Mouse (Mus musculus): ENCODE data around the gene Kcnj4.
"Not testable (repeated sequence)": the region's sequence is repeated elsewhere in the genome, so short reads cannot be mapped to it uniquely, and the experiment has no call there.

The Kcnj4 gene

DNA sequence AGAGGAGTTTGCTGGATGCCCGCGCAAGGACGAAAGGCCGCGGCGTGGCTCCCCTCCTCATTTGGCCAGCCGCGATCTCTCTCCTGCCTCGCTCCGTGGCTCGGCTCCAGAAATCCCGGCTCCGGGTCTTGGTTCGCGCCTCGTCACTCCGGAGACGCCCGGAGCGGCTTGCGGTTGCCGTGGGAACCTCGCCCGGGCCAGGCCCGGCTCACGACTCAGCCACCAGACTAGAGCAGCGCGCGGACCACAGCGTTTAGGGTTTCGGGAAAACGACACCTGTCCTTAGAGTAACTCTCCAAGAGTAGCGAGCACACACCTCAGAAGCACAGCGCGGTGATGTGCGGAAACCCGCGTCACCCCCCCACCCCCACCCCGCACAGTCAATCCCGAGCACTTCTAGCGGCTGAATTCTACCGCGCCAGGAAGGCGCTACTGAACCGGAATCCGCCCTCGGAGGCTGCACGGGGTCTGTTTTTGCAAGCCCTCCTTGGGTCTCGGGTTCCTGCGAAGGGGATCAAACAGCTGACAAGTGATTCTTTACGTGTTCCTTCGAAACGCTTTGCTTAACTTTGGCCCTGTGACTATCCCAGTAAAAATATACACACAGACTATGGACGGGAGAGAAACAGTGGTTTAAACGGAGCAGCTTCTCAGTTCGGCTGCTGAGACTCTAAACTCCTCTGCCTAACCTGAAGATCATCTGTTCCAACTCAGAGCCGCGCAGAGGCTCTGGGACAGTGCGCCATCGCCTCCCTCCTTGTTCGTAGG is 6.7 kb upstream of the Kcnj4 start:
- DNase-seq (ENCODE audit: low spot score in 2 of 2), result no peak

DNA sequence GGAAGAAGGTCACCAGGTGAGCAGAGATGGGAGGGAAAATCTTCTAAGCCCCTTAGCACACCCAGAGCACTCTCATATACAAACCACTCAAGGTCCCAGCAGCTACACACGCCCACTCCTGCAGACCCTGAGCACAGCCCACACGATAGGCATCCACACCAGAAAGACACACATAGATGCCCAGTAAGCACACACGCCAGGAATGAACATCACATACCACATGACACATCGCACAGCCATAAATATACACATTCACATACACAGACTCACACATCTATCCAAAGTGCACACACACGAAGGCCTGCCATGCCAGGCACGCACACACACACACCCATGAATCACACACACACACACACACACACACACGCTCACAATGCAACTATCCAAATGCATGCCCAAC is 5.4 kb upstream of the Kcnj4 start:
- no peak for DNase-seq (ENCODE audit: low spot score in 2 of 2)

DNA sequence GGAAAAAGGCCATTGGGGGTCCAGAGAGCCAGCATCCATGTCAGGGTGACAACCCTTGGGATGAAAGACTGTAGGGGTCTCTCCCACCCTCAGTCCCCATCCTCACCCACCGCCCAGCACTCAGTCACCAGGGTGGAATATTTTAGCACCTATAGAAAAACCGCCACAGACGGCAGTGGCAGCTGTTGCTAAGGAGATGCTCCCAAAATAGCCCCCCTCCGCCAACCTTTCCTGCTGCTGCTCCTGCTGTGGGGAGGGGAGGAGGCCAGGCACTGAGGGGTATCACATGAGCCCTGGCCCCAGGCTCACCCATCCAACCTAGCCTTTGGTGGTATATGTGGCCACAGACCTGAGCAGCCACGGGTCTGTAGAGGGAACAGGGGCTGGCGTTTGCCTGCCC is 5.0 kb upstream of the Kcnj4 start:
- no peak for DNase-seq (ENCODE audit: low spot score in 2 of 2)

DNA sequence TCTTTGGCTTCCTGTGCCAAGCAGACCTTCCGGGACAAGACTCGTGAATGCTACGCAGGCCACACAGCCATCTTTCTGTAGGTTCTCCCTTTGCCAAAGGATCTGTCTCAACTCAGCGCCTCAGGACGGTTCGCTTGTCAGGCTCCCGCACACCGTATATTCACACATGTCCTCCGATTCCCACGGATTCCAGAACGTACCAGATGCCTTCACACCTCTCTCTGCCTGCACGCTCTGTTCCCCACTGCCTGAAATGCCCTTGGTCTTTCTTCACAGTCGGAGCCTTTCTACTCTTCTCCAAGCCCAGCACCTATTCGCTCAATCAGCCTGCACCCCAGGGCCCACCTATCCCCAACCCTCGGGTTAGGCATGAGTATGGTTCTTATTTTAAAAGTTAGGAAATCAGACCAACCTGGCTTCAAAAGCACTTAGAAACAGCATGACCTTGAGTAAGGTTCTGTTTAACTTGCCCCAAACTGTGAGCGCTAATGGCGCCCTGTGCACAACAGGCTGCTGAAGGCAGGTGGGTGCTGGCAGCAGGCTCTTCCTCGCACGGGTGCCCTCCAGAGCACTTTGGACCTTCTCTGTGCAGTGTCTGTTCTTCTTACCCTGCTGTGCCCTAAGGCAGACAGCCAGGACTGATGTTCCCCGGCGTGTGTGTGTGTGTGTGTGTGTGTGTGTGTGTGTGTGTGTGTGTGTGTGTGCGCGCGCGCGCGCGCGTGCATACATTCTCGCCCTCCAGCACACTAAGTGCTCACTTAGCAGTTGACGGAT is 2.2 kb upstream of the Kcnj4 start:
- DNase-seq (ENCODE audit: low spot score in 2 of 2), result no peak

DNA sequence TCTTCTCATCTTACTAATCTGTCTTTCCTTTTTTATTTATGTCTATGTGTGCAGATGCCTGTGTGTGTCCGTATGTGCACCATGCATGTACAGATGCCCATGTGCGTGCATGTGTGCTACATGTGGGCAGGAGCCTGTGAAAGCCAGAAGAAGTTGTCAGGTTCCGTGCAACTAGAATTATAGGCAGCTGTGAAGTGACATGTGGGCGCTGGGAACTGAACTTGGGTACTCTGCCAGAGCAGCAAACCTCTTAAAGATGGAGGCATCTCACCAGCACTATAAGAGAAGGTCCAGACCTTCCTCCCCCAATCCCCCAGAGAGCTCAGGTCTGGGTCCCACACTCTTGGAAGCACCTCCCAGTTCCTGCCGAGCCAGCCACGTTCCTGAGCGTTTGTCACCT is 1.4 kb upstream of the Kcnj4 start:
- no peak for DNase-seq (ENCODE audit: low spot score in 2 of 2)

DNA sequence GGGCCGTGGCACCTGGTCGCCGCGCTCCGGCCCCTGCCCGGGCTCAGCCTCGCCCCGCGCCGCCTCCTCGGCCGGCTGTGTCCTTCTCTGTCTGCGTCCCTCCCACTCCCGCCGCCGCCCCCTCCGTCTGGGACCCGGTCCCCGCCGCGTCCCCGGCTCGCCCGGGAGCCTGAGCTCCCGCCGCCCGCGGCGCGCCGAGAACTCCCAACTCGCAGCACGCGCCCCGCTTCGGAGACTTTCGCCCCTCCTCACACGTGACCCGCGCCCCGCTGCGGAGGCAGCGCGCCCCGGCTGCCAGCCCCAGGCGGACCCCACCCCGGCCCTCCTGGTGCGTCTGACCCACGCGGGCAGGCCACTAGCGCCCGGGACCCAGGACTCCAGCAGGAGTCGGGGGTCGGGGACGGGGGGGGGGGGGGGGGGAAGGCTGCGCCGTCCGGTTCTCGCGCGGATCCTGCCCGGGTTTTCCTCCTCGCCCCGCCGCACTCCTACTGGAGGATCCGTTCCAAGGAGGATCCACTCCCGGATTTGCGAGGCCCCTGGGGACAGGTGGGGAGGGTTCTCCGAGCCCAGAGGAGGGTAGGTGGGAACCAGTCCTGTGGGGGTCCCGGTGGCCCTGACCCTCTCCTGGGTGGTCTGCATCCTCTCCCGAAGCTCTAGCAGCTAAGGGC is 709 bp upstream of the Kcnj4 start:
- DNase-seq (ENCODE audit: low spot score in 2 of 2), result no peak

DNA sequence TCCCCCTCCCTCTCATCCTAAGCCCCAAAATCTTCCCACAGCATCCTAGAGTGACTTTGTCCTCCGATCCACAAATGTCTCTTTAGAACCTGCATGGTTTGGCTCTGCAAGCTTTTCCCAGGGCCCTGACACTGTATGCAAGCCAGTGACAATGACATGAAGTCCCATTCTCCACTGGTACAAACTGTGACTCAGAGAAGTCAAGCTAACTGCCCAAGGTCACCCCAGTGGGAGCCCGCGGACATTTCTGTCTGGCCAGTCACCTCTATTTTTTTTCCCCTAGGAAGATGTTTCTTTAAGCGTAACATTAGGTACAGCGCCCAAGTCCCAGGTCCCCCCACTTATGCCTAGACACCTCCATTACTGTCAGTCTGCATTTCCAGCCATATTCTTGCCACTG is 1.6 kb downstream of the Kcnj4 start:
- DNase-seq (ENCODE audit: low spot score in 2 of 2), result no peak

DNA sequence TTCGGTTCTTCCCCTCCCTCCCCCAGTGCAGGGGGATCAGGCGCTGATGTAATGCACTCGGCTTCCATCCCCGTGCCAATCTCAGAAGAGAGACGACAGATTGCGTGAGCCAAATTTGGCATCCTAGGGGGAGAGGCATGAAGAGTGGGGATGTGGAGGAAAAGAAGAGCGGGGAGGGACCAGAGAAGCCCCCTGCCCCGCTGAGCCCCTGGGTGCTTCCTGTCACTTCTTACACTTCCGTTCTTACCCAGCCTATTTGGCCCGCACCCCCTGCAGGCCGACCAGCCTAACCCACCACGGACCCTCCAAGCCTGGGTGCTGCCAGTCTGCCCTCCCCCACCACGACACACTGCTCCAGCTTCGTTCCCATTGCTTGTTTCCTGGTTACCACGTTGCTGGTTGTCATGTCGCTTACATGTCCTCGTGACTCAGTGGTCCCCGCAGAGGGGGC is 2.1 kb downstream of the Kcnj4 start:
- no peak for DNase-seq (ENCODE audit: low spot score in 2 of 2)

DNA sequence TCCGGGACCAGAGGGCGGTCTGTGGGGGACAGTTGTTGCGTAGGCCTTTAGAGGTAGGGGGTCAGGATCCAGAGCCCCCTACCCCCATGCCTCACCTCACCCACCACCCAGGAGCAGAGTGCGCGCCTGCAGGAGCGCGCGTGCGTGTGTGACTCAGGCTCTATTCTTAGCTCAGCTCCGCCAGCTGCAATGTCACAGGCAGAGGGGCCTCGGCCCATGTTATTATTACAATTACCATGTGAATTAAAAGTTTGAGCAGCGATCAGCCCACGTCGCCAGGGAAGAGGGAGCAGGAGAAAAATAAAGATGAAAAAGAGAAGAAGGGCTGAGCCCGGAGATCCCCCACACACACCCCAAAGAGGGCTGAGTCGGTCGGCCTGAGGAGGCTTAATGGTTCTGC is 4.9 kb downstream of the Kcnj4 start:
- DNase-seq (ENCODE audit: low spot score in 2 of 2), result no peak

DNA sequence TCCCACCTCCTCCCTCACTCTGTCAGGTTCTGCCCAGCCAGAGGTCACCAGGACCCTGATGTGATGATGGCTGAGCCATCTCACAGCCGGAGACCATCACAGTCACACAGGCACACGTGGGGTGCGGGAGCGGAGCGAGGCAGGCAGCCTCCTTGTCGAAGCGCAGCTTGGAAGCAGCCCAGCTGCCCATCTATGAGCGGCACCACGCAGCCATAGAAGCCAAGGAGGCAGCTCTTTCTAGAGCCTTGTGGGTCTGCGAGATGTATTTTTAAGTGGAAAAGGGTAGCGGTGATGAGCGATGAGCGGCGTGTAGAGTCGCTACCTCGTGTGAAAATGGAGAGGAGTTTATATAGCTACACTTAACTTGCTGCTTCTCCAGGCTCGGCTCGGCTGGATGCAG is 11.5 kb downstream of the Kcnj4 start:
- no peak for DNase-seq (ENCODE audit: low spot score in 2 of 2)

DNA sequence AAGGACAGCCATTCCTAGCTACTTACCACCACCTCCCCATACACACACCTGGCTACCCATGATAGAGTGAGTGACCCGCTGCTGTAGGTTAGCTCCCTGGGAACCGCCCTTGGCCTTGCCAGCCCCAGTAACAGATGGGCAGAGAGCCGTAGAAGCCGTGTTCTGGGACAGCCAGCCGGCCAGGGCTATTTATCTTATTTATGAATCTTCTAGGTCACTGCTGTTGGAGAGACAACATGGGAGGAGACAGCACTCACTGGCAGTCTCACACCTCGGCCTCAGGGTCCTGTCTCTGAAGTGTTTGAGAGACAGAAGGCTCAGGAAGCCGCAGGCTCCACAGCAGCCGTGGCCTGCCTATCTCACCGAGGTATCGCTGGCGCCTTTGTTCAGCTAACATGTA is 15.6 kb downstream of the Kcnj4 start:
- no peak for DNase-seq (ENCODE audit: low spot score in 2 of 2)

DNA sequence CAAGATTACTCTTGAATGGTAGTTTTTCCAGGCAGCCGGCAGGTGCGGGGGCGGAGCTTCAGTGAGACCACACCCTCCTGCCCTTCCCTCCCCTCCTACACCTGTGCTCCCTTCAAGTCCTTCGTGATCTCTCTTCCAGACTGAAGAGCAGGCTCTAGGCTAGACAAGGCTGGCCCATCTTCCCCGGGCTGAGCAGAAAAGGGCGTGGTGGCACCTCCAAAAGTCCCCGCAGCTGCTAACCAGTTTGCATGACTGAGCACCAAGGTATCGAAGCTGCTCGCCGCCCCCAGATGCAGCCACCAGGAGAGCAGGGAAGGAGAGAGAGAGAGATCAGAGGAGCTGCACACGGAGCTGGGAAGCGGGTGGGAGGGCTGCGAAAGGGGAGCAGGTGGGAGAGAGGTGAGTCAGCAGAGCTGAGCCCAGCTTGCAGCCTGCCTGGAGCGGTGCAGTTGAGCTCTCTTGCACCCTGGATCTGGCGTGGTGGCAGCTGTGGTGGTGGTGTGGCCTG is 23.8 kb downstream of the Kcnj4 start:
- no peak for DNase-seq (ENCODE audit: low spot score in 2 of 2)

DNA sequence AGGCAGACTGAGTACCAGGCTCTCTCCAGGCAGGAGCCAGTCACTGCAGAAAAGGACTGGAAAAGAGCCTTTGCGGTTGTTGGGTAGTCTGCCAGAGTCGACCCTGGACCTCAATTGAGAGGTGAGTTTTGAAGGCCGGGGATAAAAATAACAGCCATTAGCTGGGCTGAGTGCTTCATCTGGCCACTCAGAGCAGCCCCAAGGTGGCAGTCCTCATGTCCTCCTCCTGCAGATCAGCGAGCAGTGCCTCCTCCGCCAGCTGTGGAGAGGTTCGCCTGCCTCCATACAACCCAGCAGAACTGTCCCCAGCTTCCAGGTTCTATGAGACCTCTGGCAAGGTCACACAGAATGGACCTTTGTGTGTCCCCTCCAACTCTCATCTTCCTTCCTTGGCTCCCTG is 27.8 kb downstream of the Kcnj4 start:
- DNase-seq (ENCODE audit: low spot score in 2 of 2), result no peak

DNA sequence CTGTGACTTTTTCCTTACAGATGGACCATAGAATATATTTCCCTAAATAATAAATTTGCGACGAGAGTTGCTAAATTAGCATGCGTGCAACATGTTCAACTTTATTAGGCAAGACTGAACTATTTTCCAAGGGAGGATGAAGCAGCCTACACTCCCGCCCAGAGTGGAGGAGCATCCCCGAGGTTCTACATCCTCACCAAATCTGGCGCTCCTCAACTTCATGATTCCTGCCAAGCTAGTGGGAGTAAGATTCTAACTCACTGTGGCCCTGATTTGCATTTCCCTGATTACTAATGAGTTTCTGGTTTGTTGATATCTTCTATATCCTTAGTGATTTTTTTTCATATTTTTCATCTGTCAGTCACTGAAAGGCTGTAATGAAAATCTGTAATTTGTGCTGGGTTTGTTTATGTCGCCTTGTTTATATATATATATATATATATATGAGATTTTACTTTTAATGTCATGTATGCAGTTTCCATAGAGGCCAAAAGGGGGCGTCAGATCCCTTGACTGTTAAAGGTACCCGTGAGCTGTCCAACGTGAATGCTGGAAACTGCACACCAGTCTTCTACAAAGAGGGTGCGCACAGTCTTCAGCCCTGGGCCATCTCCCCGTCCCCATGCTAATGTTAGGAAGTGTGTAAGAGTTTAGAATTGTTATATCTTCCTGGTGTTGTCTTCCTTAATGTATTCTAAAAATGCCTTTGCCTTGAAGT is 31.2 kb downstream of the Kcnj4 start:
- DNase-seq (ENCODE audit: low spot score in 2 of 2), result no peak

DNA sequence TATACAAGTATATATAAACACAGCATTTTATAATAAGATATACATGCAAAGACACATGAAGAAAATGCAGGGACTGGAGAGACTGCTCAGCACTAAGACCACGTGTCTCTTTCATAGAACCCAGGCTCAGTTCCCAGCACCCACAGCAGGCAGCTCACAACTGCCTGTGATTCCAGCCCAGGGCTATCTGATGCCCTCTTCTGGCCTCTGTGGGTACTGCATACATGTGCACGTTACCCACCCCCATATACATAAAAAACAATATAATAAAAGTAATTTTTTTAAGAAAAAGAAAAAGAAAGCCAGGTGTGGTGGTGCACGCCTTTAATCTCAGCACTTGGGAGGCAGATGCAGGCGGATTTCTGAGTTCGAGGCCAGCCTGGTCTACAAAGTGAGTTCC is 32.0 kb downstream of the Kcnj4 start:
- DNase-seq (ENCODE audit: low spot score in 2 of 2), result no peak

DNA sequence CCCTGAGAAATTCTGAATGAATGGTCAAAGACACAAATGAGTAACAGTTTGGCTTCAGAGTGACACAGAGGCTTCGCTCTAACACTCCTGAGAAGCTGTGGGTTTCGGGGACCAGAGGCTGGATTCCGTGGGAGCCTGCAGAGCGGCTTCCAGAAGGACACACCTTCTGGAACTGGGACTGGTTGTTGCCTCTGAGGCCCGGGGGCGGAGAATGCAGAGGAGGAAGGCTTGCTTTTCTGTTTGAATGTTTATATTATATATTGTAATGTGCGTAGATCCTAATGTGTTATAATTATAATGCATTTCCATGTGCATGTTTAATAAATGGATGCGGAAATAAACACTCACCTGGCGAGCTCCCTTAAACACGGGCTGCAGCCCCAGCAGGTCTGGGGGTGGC is 33.9 kb downstream of the Kcnj4 start:
- DNase-seq (ENCODE audit: low spot score in 2 of 2), result no peak

DNA sequence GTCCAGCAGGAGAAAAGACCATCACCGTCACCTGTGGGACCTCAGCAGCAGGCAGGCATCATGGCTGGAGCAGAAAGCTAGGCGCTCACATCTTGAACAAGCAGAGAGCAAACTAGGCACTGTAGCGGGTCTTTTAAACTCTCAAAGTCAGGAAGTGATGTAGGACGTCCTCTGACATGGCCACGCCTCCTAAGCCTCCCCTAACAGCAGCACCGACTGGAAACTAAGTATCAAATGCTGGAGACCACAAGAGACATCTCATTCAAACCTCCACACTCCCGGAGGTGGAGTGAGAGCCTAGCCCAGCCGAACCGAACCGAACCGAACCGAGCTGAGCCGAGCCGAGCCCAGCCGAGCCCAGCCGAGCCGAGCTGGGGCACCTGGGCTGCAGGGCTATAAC is 34.5 kb downstream of the Kcnj4 start:
- no peak for DNase-seq (ENCODE audit: low spot score in 2 of 2)

DNA sequence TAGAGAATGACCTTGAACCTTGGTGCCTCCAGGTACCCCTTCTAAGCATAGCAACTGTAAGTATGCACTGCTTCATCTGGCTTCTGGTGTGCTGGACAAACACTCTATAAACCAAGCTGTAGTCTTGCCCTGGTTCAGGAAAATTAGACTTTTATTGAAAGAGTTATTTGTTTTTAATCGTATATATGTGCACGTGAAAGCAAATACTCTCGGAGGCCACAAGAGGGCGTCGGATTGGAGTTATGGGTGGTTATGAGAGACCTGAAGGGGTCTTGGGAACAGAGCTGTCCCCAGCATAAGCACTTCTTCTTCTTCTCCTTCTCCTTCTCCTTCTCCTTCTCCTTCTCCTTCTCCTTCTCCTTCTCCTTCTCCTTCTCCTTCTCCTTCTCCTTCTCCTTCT is 35.5 kb downstream of the Kcnj4 start:
- DNase-seq (ENCODE audit: low spot score in 2 of 2), result no peak

DNA sequence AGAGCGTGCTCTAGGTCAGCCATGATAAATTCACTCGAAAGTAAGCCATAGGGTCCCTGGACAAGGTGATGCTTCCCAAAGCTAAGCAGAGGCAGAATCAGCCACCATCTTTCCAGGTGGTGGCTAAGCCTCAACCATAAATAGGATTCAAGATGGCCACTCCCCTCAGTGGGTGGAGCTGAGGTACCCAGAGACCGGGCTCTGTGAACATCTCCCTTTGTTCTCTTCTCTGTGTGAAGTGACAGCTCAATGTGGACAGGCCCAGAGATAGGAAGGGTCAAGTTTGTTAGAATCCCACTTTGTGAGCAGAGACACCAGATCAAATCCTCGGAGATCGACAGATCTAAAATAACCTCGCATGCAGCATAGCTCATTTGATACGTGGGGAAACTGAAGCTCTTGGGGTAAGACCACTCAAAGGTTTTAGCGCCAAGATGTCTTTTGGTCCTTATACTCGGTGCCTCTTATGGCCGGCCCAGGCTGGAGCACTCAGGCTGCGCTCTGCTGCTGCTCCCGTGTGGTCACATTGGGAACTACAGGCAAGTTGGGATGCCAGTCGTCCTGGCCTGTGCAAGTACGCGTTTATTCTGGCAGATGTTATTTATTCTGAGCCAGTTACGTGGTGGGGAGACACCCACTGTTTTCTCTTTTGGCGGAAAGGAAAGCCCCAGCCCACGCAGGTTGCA is 38.3 kb downstream of the Kcnj4 start:
- DNase-seq (ENCODE audit: low spot score in 2 of 2), result peak; percentile 63 to 67

DNA sequence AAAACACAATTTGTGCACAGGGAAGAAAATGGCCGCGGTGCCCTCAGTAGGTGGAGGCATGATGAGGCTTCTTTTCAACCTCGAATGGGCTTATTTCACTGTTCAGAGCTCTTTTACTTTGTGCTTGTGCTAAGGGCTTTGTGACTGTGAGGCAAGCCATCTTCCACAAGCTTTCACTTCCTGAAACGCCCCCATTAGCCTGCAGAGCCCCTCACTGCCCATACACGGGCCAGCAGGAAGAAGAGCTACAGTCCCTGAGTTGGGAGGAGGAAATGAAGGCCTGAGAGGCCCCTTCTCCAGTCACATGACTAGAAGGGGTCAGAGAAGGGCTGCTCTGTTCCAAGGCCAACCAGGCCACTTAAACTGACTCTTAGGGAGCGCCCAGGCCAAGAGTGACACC is 48.5 kb downstream of the Kcnj4 start:
- DNase-seq (ENCODE audit: low spot score in 2 of 2), result no peak

DNA sequence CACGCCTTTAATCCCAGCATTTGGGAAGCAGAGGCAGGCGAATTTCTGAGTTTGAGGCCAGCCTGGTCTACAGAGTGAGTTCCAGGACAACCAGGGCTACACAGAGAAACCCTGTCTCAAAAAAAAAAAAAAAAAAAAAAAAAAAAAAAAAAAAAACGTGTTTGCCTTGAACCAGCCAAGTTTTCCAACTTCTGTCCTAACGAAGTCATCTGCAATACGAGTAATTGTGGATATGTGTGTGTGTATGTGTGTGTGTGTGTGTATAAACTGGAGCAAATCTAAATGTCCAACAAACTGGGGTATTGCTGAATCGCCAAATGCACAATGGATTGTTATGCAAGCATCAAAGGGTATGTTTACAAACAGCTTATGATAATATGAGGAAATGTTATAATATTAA is 48.9 kb downstream of the Kcnj4 start:
- DNase-seq (ENCODE audit: low spot score in 2 of 2), result not testable (repeated sequence)

All from spleen, postnatal 36 days (tissue).